Mouse (Mus musculus): ENCODE data around the gene Gadd45a. TPM values are rescaled to one million over a fixed set of nuclear protein-coding genes. Genes with fewer than 3 reads are reported as not detected.

The Gadd45a gene
- polyA plus RNA-seq, 1 experiment from 2014 or later = 68.1 TPM

DNA sequence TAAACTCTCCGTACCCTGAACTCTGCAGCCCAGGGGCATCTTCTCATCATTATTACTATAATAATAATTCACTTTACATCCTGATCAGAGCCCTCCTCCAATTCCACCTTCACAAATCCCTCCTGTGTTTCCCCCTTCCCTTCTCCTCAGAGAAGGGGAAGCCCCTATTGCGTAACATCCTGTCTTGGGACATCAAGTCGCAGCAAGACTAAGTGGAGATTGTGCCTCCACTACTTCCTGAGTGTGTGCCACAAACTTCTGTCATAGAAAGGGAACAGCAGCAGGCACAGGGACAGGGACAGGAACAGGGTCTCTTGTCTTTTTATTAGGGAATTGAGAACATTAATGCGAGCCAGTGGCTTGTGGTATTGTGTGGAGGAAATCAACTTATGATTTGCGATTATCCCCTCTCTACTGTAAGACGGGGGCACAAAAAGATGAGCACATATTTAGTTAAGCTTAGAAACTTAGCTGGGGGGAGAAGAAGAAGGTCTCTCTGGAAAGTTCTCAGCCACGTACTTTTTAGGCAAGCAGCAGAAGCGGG is 32.0 kb upstream of the Gadd45a start:
- Histone ChIP-seq H3K27me3 (replicated peaks; ENCODE audit: control insufficient read depth, insufficient read depth, low read length) (no peaks in the 10 kb centered on the region), H3K27ac (ENCODE audit: low read depth, low read length) (no peak overlapping the region), H3K4me2 (replicated peaks; ENCODE audit: low read depth) (no peak overlapping the region), H3K4me3 (ENCODE audit: low read depth, low read length) (no peak overlapping the region), H3K9ac (ENCODE audit: low read depth, low read length) (no peak overlapping the region), H3K9me3 (ENCODE audit: control insufficient read depth) (no peaks in the 10 kb centered on the region), H3K36me3 (ENCODE audit: control insufficient read depth, insufficient read depth) (no peaks in the 10 kb centered on the region), H3K4me1 (replicated peaks; ENCODE audit: control insufficient read depth, insufficient read depth, low read length) (no peaks in the 10 kb centered on the region)
- 70% methylated on average over 8 of the region's 8 CpGs for WGBS
- ATAC-seq = no peak
- no peak for TF ChIP-seq CTCF (IDR thresholded peaks at IDR 0.05; ENCODE audit: low read depth)

DNA sequence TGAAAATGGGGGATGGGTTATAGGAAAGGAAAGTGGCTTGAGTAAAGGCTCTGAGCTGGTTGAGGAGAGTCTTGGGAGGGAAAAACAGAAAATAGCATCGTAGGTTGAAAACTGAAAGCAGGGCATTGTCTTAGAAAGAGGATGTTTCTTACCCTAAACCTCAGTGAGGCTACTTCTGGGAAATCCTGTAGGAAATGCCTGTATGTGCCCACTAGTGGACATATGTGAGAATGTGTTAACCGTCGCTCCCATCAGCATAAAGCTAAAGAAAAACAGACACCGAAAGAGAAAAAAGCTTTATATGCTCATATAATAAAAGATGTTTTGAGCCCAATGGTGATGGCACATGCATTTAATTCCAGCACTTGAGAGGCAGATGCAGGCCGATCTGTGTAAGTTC is 22.8 kb upstream of the Gadd45a start:
- ATAC-seq = no peak
- no peak overlapping the region for H3K4me3 ChIP-seq (ENCODE audit: low read depth, low read length)
- 77% methylated on average over 5 of the region's 5 CpGs for WGBS

DNA sequence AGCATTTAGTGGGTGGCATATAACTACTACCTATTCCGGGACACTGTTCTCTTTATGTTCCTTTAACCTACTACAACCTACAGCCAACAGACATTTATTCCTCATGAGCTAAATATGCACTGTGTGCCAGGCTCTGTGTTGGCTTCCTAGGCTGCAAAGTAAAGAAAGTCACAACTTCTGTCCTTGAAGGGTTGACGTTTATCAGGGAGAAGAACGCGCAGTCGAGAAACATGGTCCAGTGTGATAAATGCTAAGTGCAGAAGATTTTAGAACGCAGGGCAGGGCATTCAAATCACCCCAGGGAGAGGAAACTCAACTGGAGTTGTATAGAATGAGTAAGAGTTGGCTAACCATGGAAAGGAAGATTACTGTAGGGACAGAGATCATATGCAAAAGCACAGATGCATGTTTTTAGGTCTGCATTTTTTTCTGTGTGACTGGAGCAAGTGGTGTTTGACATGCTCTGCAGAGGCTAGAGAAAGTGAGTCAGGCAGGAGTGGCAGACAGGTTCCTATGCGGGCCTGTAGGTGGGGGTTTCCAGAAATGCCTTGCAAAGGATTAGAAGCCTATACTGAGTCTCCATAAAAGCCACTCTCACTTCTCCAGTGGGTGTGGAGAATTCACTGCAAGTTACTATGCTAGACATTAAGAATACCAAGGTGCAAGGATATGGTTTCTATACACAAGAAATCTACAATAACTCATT is 20.9 kb upstream of the Gadd45a start:
- peak overlapping the region; percentile 87 for H3K27ac ChIP-seq (ENCODE audit: low read depth, low read length)
- no peak overlapping the region for H3K4me2 ChIP-seq (replicated peaks; ENCODE audit: low read depth)
- no peak for ATAC-seq
- no peak for TF ChIP-seq CTCF (IDR thresholded peaks at IDR 0.05; ENCODE audit: low read depth)
- no peaks in the 10 kb centered on the region for H3K27me3 ChIP-seq (replicated peaks; ENCODE audit: control insufficient read depth, insufficient read depth, low read length)
- no peaks in the 10 kb centered on the region for H3K9me3 ChIP-seq (ENCODE audit: control insufficient read depth)
- H3K4me1 ChIP-seq (replicated peaks; ENCODE audit: control insufficient read depth, insufficient read depth, low read length) = peaks cover 23% of the 10 kb centered on the region
- no peak overlapping the region for H3K4me3 ChIP-seq (ENCODE audit: low read depth, low read length)
- H3K36me3 ChIP-seq (ENCODE audit: control insufficient read depth, insufficient read depth) = no peaks in the 10 kb centered on the region
- H3K9ac ChIP-seq (ENCODE audit: low read depth, low read length) = no peak overlapping the region
- 73% methylated on average over 7 of the region's 7 CpGs for WGBS

More for the DNA sequence above, 22.8 kb upstream of the Gadd45a start:
- H3K27ac ChIP-seq (ENCODE audit: low read depth, low read length) = no peak overlapping the region
- H3K27me3 ChIP-seq (replicated peaks; ENCODE audit: control insufficient read depth, insufficient read depth, low read length) = no peaks in the 10 kb centered on the region
- no peak overlapping the region for H3K4me2 ChIP-seq (replicated peaks; ENCODE audit: low read depth)
- TF ChIP-seq CTCF (IDR thresholded peaks at IDR 0.05; ENCODE audit: low read depth) = peak; percentile 57
- H3K9ac ChIP-seq (ENCODE audit: low read depth, low read length) = no peak overlapping the region
- no peaks in the 10 kb centered on the region for H3K9me3 ChIP-seq (ENCODE audit: control insufficient read depth)
- H3K4me1 ChIP-seq (replicated peaks; ENCODE audit: control insufficient read depth, insufficient read depth, low read length) = peaks cover 23% of the 10 kb centered on the region
- no peaks in the 10 kb centered on the region for H3K36me3 ChIP-seq (ENCODE audit: control insufficient read depth, insufficient read depth)

- Histone ChIP-seq H3K9me3 (ENCODE audit: control insufficient read depth) (no peaks in the 10 kb centered on the region), H3K9ac (ENCODE audit: low read depth, low read length) (no peak overlapping the region), H3K27ac (ENCODE audit: low read depth, low read length) (peak overlapping the region; percentile 87), H3K27me3 (replicated peaks; ENCODE audit: control insufficient read depth, insufficient read depth, low read length) (no peaks in the 10 kb centered on the region), H3K4me3 (ENCODE audit: low read depth, low read length) (no peak overlapping the region), H3K4me1 (replicated peaks; ENCODE audit: control insufficient read depth, insufficient read depth, low read length) (peaks cover 23% of the 10 kb centered on the region), H3K4me2 (replicated peaks; ENCODE audit: low read depth) (no peak overlapping the region), H3K36me3 (ENCODE audit: control insufficient read depth, insufficient read depth) (no peaks in the 10 kb centered on the region)
- TF ChIP-seq CTCF (IDR thresholded peaks at IDR 0.05; ENCODE audit: low read depth) = peak; percentile 18; the same call in 1 of the 2 replicates
- ATAC-seq = peak; percentile 80
- WGBS = 63% methylated on average over 5 of the region's 5 CpGs
Observed at GRCm38 (mm10) chr6:67057574-67057973, 20.3 kb upstream of the Gadd45a start.

DNA sequence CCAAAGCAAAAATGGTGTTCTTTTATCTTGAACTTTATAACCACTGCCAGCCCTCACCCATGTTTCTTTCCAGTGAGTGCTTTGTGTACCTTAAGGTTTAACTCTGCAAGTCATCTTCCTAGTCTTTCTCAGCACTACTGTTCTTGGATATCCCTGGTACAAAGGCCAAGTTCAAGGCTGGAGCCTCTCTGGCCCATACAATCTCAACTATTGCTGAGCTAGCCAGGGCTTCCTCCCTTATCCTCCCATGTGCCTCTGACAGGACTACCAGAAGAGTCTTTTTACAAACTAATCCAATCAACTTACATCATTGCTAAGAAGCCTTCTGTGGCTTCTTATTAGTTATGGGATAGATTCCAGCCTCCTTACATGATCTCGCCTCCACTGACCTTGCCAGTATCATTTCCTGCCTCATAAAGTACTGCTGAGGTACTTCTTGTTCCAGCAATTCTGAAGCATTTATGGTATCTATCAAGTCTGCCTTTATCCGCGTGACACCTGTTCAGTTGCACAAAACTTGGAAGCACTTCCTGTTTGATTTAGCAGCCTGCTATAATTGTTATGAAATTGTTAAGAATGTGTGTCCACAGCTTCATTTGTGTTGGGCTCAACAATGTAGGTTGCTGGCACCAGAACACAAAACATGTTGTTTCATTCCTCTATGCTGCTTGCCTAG is 19.8 kb upstream of the Gadd45a start:
- WGBS = 19% methylated on average over 3 of the region's 3 CpGs
- Histone ChIP-seq H3K27me3 (replicated peaks; ENCODE audit: control insufficient read depth, insufficient read depth, low read length) (no peaks in the 10 kb centered on the region), H3K4me2 (replicated peaks; ENCODE audit: low read depth) (no peak overlapping the region), H3K4me3 (ENCODE audit: low read depth, low read length) (no peak overlapping the region), H3K36me3 (ENCODE audit: control insufficient read depth, insufficient read depth) (no peaks in the 10 kb centered on the region), H3K27ac (ENCODE audit: low read depth, low read length) (peak overlapping the region; percentile 87), H3K9me3 (ENCODE audit: control insufficient read depth) (no peaks in the 10 kb centered on the region), H3K9ac (ENCODE audit: low read depth, low read length) (no peak overlapping the region), H3K4me1 (replicated peaks; ENCODE audit: control insufficient read depth, insufficient read depth, low read length) (peaks cover 23% of the 10 kb centered on the region)
- TF ChIP-seq CTCF (IDR thresholded peaks at IDR 0.05; ENCODE audit: low read depth) = no peak
- ATAC-seq = peak; percentile 93

DNA sequence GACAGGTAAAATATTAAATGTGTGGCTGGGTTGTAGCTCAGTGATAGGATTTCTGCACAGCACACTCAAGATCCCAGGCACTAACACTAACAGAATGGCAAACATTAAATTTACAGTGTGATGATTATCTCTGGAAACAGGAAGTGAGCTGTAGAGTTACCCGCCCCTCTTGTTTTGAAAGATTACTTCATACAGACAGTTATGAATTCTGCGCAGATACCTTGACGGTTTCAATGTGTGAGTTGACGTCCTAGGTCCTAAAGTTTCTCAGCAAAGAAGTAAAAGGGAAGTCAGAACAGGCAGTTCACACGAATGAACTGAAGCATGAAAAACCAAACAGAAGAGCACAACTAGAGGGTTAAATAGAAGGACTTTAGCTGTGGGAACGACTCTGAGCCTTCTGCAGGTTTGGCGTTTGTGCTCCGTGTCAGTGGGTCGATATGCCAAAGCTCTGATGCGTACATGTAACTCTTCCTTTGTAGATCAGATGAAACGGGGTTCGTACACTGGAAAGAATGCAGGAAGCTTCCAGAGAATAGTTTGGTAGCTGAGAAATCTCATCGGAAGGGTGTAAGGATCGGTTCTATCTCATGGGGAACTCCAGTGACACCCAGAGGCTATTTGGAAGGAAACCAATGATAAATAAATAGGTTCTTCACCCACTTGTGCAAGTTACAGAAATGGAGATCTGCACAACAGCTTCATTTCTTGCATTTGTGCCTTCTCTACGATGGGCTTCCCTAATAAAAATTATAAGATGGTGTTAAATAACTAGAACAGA is 19.0 kb upstream of the Gadd45a start:
- no peaks in the 10 kb centered on the region for H3K27me3 ChIP-seq (replicated peaks; ENCODE audit: control insufficient read depth, insufficient read depth, low read length)
- peak overlapping the region; percentile 87 for H3K27ac ChIP-seq (ENCODE audit: low read depth, low read length)
- H3K9me3 ChIP-seq (ENCODE audit: control insufficient read depth) = no peaks in the 10 kb centered on the region
- no peak overlapping the region for H3K4me3 ChIP-seq (ENCODE audit: low read depth, low read length)
- H3K36me3 ChIP-seq (ENCODE audit: control insufficient read depth, insufficient read depth) = no peaks in the 10 kb centered on the region
- ATAC-seq = no peak
- H3K4me1 ChIP-seq (replicated peaks; ENCODE audit: control insufficient read depth, insufficient read depth, low read length) = peaks cover 23% of the 10 kb centered on the region
- peak; percentile 24; the same call in 1 of the 2 replicates for TF ChIP-seq CTCF (IDR thresholded peaks at IDR 0.05; ENCODE audit: low read depth)
- H3K4me2 ChIP-seq (replicated peaks; ENCODE audit: low read depth) = no peak overlapping the region
- 54% methylated on average over 15 of the region's 15 CpGs for WGBS
- H3K9ac ChIP-seq (ENCODE audit: low read depth, low read length) = no peak overlapping the region
